Mouse (Mus musculus): ENCODE measurements around the gene Grin2d.
"Not testable (repeated sequence)": the region's sequence is repeated elsewhere in the genome, so short reads cannot be mapped to it uniquely, and the experiment has no call there.

DNA sequence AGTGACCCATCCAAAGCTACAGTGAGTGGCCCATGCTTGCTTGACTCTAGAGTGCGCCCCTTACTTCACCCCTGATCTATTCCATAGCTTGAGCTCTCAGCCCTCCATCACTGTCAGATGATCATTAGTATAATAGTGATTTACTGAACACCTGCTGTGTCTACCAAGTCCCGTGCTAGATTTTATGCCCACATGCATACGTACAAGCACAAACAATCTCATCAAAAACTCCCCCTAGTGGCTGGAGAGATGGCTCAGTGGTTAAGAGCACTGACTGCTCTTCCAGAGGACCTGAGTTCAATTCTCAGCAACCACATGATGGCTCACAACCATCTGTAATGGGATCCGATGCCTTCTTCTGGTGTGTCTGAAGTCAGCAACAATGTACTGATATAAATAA is 19.9 kb upstream of the Grin2d start:
- TF ChIP-seq CTCF (IDR thresholded peaks at IDR 0.05; ENCODE audit: low read depth, low read length); EP300 (IDR thresholded peaks at IDR 0.05; ENCODE audit: insufficient read depth, low read depth, low read length): not testable (repeated sequence)
